22 mouse cellular contexts compared by ENCODE assay signal in genomic region chr11:11725252-11725875, GRCm38 (mm10). TPM values are rescaled to one million over a fixed set of nuclear protein-coding genes. Genes with fewer than 3 reads are reported as not detected.
DNase-seq lines count a peak whose midpoint lies in the region; ATAC-seq and TF ChIP-seq lines count a peak whose summit lies in the region.
"Had no signal": no experiment of that assay in that cellular context is flagged by ENCODE, and none has a peak within 500 bp of the region (broad histone marks: within the 10 kb centered on the region; RNA-seq: fewer than 3 reads in every experiment).

No protein-coding gene starts in this region.

- H3K4me1 ChIP-seq in MEL (ENCODE audit: control insufficient read depth in 1 of 2, insufficient read depth in 2 of 2, low read length in 2 of 2) = peaks cover 31 to 63% of the 10 kb centered on the region in 2 experiments
- H3K4me1 ChIP-seq in liver, embryonic 16.5 days (ENCODE audit: control insufficient read depth, low read depth, low read length) = peaks cover 49% of the 10 kb centered on the region
- H3K4me1 ChIP-seq: heart, embryonic 12.5 days; midbrain, embryonic 12.5 days; neural tube, embryonic 15.5 days had no signal

- H3K9ac ChIP-seq in MEL (ENCODE audit: control insufficient read depth, low read depth, low read length, poor library complexity, severe bottlenecking) = no peak overlapping the region
- no peak overlapping the region for H3K9ac ChIP-seq in liver, embryonic 16.5 days (ENCODE audit: low read depth, low read length)
- H3K9ac ChIP-seq: heart, embryonic 12.5 days; lung, embryonic 14.5 days; midbrain, embryonic 12.5 days; neural tube, embryonic 15.5 days had no signal

- no peaks in the 10 kb centered on the region for H3K27me3 ChIP-seq in MEL (ENCODE audit: control insufficient read depth in 1 of 2, insufficient read depth in 2 of 2, low read length in 2 of 2)
- no peaks in the 10 kb centered on the region for H3K27me3 ChIP-seq in liver, embryonic 16.5 days (ENCODE audit: control insufficient read depth, insufficient read depth, low read depth, low read length)
- H3K27me3 ChIP-seq: heart, embryonic 12.5 days; midbrain, embryonic 12.5 days; neural tube, embryonic 15.5 days had no signal

- no peak for TF ChIP-seq CTCF in MEL (IDR thresholded peaks at IDR 0.05 in 2 of 3, conservative IDR thresholded peaks at IDR 0.05 in 1 of 3; ENCODE audit: control insufficient read depth in 1 of 3, insufficient read depth in 1 of 3, low read depth in 2 of 3, low read length in 3 of 3, poor library complexity in 1 of 3, severe bottlenecking in 1 of 3)

- H3K9me3 ChIP-seq in MEL (replicated peaks; ENCODE audit: insufficient read depth, low read length) = no peaks in the 10 kb centered on the region
- H3K9me3 ChIP-seq in liver, embryonic 16.5 days (replicated peaks; ENCODE audit: control insufficient read depth, low read length) = no peaks in the 10 kb centered on the region
- H3K9me3 ChIP-seq: heart, embryonic 12.5 days; midbrain, embryonic 12.5 days; neural tube, embryonic 15.5 days had no signal

- no peak for ATAC-seq in liver, embryonic 16.5 days (ENCODE audit: low read depth)
- ATAC-seq: forebrain, embryonic 14.5 days; hindbrain, postnatal 0 days; Patski had no signal

- TF ChIP-seq POLR2A in MEL (IDR thresholded peaks at IDR 0.05; ENCODE audit: control insufficient read depth in 1 of 2, insufficient read depth in 1 of 2, low read depth in 1 of 2, low read length in 2 of 2, poor library complexity in 1 of 2) = no peak

- H3K36me3 ChIP-seq in MEL (ENCODE audit: control insufficient read depth in 1 of 2, insufficient read depth in 2 of 2, low read length in 2 of 2) = peaks cover 44 to 83% of the 10 kb centered on the region in 2 experiments
- no peaks in the 10 kb centered on the region for H3K36me3 ChIP-seq in liver, embryonic 16.5 days (ENCODE audit: control insufficient read depth, insufficient read depth)
- H3K36me3 ChIP-seq: heart, embryonic 12.5 days; midbrain, embryonic 12.5 days; neural tube, embryonic 15.5 days had no signal

- no peak overlapping the region for H3K4me2 ChIP-seq in liver, embryonic 16.5 days (ENCODE audit: low read depth, low read length)
- H3K4me2 ChIP-seq: heart, embryonic 12.5 days; lung, embryonic 14.5 days; midbrain, embryonic 12.5 days; neural tube, embryonic 15.5 days had no signal

- H3K79me2 ChIP-seq in MEL (ENCODE audit: control insufficient read depth, insufficient read depth, low read length, poor library complexity) = peaks cover 26% of the 10 kb centered on the region

- TF ChIP-seq EP300 in MEL (IDR thresholded peaks at IDR 0.05; ENCODE audit: low read depth in 1 of 2, low read length in 2 of 2) = no peak

- DNase-seq in CD4-positive, CD25-positive, alpha-beta regulatory T cell, adult 2 months (ENCODE audit: low read depth, low spot score) = peak; percentile 54
- no peak for DNase-seq in MEL (ENCODE audit: low read depth, low spot score)
- peak; percentile 74 for DNase-seq in thymus, postnatal 14 days
- DNase-seq in urinary bladder, postnatal 36 days (ENCODE audit: low spot score in 2 of 2) = no peak
- DNase-seq in left cerebral cortex, postnatal 4 days = no peak
- DNase-seq in layer of hippocampus, postnatal 14 days (ENCODE audit: low spot score in 2 of 2) = no peak
- DNase-seq: adrenal gland, postnatal 25 days; cerebellum, adult 8-10 months; kidney, adult 2 months; kidney, postnatal 36 days; lung, embryonic 14.5 days; retina, postnatal 1 day; right cerebral cortex, postnatal 4 days had no signal

- WGBS in liver, embryonic 16.5 days (ENCODE audit: insufficient replicate concordance) = 79% methylated on average over 11 of the region's 11 CpGs

- intact Hi-C loops in left cerebral cortex, postnatal 4 days (cut with DNase I) = no loop called here

- H3K4me3 ChIP-seq in MEL (ENCODE audit: control insufficient read depth in 1 of 2, insufficient read depth in 1 of 2, low read depth in 2 of 2, low read length in 2 of 2) = no peak overlapping the region
- no peak overlapping the region for H3K4me3 ChIP-seq in liver, embryonic 16.5 days (ENCODE audit: low read depth, low read length)
- H3K4me3 ChIP-seq: erythroblast, embryonic 14.5 days; heart, embryonic 12.5 days; midbrain, embryonic 12.5 days; neural tube, embryonic 15.5 days had no signal

- TF ChIP-seq RAD21 in MEL (IDR thresholded peaks at IDR 0.05; ENCODE audit: low read depth, low read length) = no peak

- H3K27ac ChIP-seq in MEL (ENCODE audit: control insufficient read depth, low read depth, low read length) = peak overlapping the region; percentile 96
- peak overlapping the region; percentile 97; the same call in 1 of the 2 replicates for H3K27ac ChIP-seq in liver, embryonic 16.5 days (ENCODE audit: low read length)
- H3K27ac ChIP-seq: hindbrain, postnatal 0 days; macrophage; midbrain, embryonic 12.5 days; neural tube, embryonic 15.5 days had no signal

TF ChIP-seq in MEL, 35 proteins besides CTCF, POLR2A, EP300 and RAD21:
- TF ChIP-seq UBTF (IDR thresholded peaks at IDR 0.05; ENCODE audit: borderline replicate concordance, insufficient read depth, low read depth, low read length) (no peak), MXI1 (IDR thresholded peaks at IDR 0.05; ENCODE audit: low read depth, low read length) (no peak), BHLHE40 (IDR thresholded peaks at IDR 0.05; ENCODE audit: borderline replicate concordance, low read depth, low read length) (no peak), TAL1 (IDR thresholded peaks at IDR 0.05; ENCODE audit: low read length) (no peak), SMC3 (IDR thresholded peaks at IDR 0.05; ENCODE audit: low read depth, low read length) (0 out of 2 replicates have a peak, but pooled peaks have one; percentile 10), MAZ (IDR thresholded peaks at IDR 0.05; ENCODE audit: low read depth, low read length) (no peak), ZKSCAN1 (IDR thresholded peaks at IDR 0.05; ENCODE audit: low read depth, low read length) (no peak), TCF12 (IDR thresholded peaks at IDR 0.05; ENCODE audit: low read depth, low read length) (no peak), TBP (IDR thresholded peaks at IDR 0.05; ENCODE audit: low read depth, low read length) (0 out of 2 replicates have a peak, but pooled peaks have one; percentile 4)

RNA-seq across cellular contexts. Expression of gene Ikzf1, which starts 40.6 kb away (rescaled TPM):
- 90.6 and 97.3 TPM in 2 replicates for total RNA-seq in MEL (2012; rRNA removed)
- polyA plus RNA-seq in MEL (2012; ENCODE audit: insufficient read depth in 1 of 2, insufficient read length in 2 of 2, low read depth in 1 of 2, low replicate concordance in 2 of 2, missing spikeins in 1 of 2) = 100 to 1,000 TPM in 1 of 2 experiments, 10 to 100 TPM in 1; 28.0 to 128 TPM
- polyA plus RNA-seq in liver, embryonic 16.5 days (2015; fragmentation: Nextera tagmentation; extraction: Ambion mirVana) = 32.8 and 35.1 TPM in 2 replicates
- total RNA-seq in left cerebral cortex, postnatal 4 days (2021) = 1 to 10 TPM; 2.3 to 2.5 TPM
- total RNA-seq in layer of hippocampus, postnatal 14 days (2021) = 1 to 10 TPM; 3.2 to 3.9 TPM
- polyA plus RNA-seq: Patski had no signal

Comparison
In these comparisons a context has a peak if more than half of its experiments do, and no peak if none do; other contexts are left out.
1. DNase-seq: peak in CD4-positive, CD25-positive, alpha-beta regulatory T cell, adult 2 months (single experiment) and thymus, postnatal 14 days (single experiment); none in MEL (single experiment), urinary bladder, postnatal 36 days (0 of 2), left cerebral cortex, postnatal 4 days (single experiment) and layer of hippocampus, postnatal 14 days (0 of 2).
2. RNA of gene Ikzf1, which starts 40.6 kb away (total RNA-seq): 90.6 to 97.3 TPM in MEL; 3.2 to 3.9 TPM in layer of hippocampus, postnatal 14 days and 2.3 to 2.5 TPM in left cerebral cortex, postnatal 4 days; every median in the first group is over 10 times any median in the second.